Mouse (Mus musculus): ENCODE data around the gene Ror2. TPM values are rescaled to one million over a fixed set of nuclear protein-coding genes. Genes with fewer than 3 reads are reported as not detected.
A peak's percentile ranks its signal among the peaks of the same experiment; 100 is the strongest.

Ror2 gene
- polyA plus RNA-seq, 1 experiment from 2014 or later = 10.2 TPM

- Histone ChIP-seq H3K9ac (ENCODE audit: low read depth, low read length) (peak overlapping the region; percentile 62), H3K4me2 (peak overlapping the region; percentile 47), H3K27ac (ENCODE audit: low read depth, low read length) (peak overlapping the region; percentile 86), H3K4me3 (ENCODE audit: low read depth, low read length) (no peak overlapping the region), H3K27me3 (ENCODE audit: control insufficient read depth, insufficient read depth, low read length) (no peaks in the 10 kb centered on the region), H3K9me3 (replicated peaks; ENCODE audit: control insufficient read depth, low read length) (no peaks in the 10 kb centered on the region), H3K36me3 (ENCODE audit: control insufficient read depth, insufficient read depth, low read length) (no peaks in the 10 kb centered on the region), H3K4me1 (ENCODE audit: control insufficient read depth, insufficient read depth, low read length) (peaks cover 65% of the 10 kb centered on the region)
- ATAC-seq (replicated peaks; ENCODE audit: insufficient number of reproducible peaks, low FRiP score, low TSS enrichment) = 0 out of 2 replicates have a peak, but pooled peaks have one; percentile 37
- 11% methylated on average over 18 of the region's 18 CpGs for WGBS (ENCODE audit: insufficient replicate concordance)
Observed at GRCm38 (mm10) chr13:53201628-53202438, 84.1 kb downstream of the Ror2 start.

GRCm38 (mm10) chr13:53200121-53200520 lies 85.8 kb downstream of the Ror2 start:
- no peak overlapping the region for H3K27ac ChIP-seq (ENCODE audit: low read depth, low read length)
- no peak for ATAC-seq (replicated peaks; ENCODE audit: insufficient number of reproducible peaks, low FRiP score, low TSS enrichment)
- no peaks in the 10 kb centered on the region for H3K9me3 ChIP-seq (replicated peaks; ENCODE audit: control insufficient read depth, low read length)
- no peak overlapping the region for H3K4me2 ChIP-seq
- no peaks in the 10 kb centered on the region for H3K36me3 ChIP-seq (ENCODE audit: control insufficient read depth, insufficient read depth, low read length)
- H3K9ac ChIP-seq (ENCODE audit: low read depth, low read length) = no peak overlapping the region
- peaks cover 58% of the 10 kb centered on the region for H3K4me1 ChIP-seq (ENCODE audit: control insufficient read depth, insufficient read depth, low read length)
- no peaks in the 10 kb centered on the region for H3K27me3 ChIP-seq (ENCODE audit: control insufficient read depth, insufficient read depth, low read length)
- WGBS (ENCODE audit: insufficient replicate concordance) = 78% methylated on average over 4 of the region's 4 CpGs
- no peak overlapping the region for H3K4me3 ChIP-seq (ENCODE audit: low read depth, low read length)

GRCm38 (mm10) chr13:53199262-53199661 lies 86.7 kb downstream of the Ror2 start:
- H3K9me3 ChIP-seq (replicated peaks; ENCODE audit: control insufficient read depth, low read length) = no peaks in the 10 kb centered on the region
- WGBS (ENCODE audit: insufficient replicate concordance) = 74% methylated on average over 7 of the region's 7 CpGs
- no peak overlapping the region for H3K9ac ChIP-seq (ENCODE audit: low read depth, low read length)
- no peak overlapping the region for H3K4me2 ChIP-seq
- no peaks in the 10 kb centered on the region for H3K27me3 ChIP-seq (ENCODE audit: control insufficient read depth, insufficient read depth, low read length)
- ATAC-seq (replicated peaks; ENCODE audit: insufficient number of reproducible peaks, low FRiP score, low TSS enrichment) = no peak
- H3K4me3 ChIP-seq (ENCODE audit: low read depth, low read length) = no peak overlapping the region
- no peaks in the 10 kb centered on the region for H3K36me3 ChIP-seq (ENCODE audit: control insufficient read depth, insufficient read depth, low read length)
- H3K27ac ChIP-seq (ENCODE audit: low read depth, low read length) = no peak overlapping the region
- H3K4me1 ChIP-seq (ENCODE audit: control insufficient read depth, insufficient read depth, low read length) = peaks cover 58% of the 10 kb centered on the region

GRCm38 (mm10) chr13:53196690-53197089 lies 89.2 kb downstream of the Ror2 start:
- no peaks in the 10 kb centered on the region for H3K36me3 ChIP-seq (ENCODE audit: control insufficient read depth, insufficient read depth, low read length)
- no peak overlapping the region for H3K4me2 ChIP-seq
- no peaks in the 10 kb centered on the region for H3K27me3 ChIP-seq (ENCODE audit: control insufficient read depth, insufficient read depth, low read length)
- no peak overlapping the region for H3K27ac ChIP-seq (ENCODE audit: low read depth, low read length)
- H3K4me3 ChIP-seq (ENCODE audit: low read depth, low read length) = no peak overlapping the region
- ATAC-seq (replicated peaks; ENCODE audit: insufficient number of reproducible peaks, low FRiP score, low TSS enrichment) = no peak
- no peaks in the 10 kb centered on the region for H3K9me3 ChIP-seq (replicated peaks; ENCODE audit: control insufficient read depth, low read length)
- peaks cover 57% of the 10 kb centered on the region for H3K4me1 ChIP-seq (ENCODE audit: control insufficient read depth, insufficient read depth, low read length)
- WGBS (ENCODE audit: insufficient replicate concordance) = 71% methylated on average over 7 of the region's 7 CpGs
- no peak overlapping the region for H3K9ac ChIP-seq (ENCODE audit: low read depth, low read length)

- WGBS (ENCODE audit: insufficient replicate concordance) = 82% methylated on average over 6 of the region's 6 CpGs
- H3K4me2 ChIP-seq = no peak overlapping the region
- H3K9ac ChIP-seq (ENCODE audit: low read depth, low read length) = no peak overlapping the region
- H3K4me1 ChIP-seq (ENCODE audit: control insufficient read depth, insufficient read depth, low read length) = peaks cover 56% of the 10 kb centered on the region
- H3K27ac ChIP-seq (ENCODE audit: low read depth, low read length) = no peak overlapping the region
- no peaks in the 10 kb centered on the region for H3K27me3 ChIP-seq (ENCODE audit: control insufficient read depth, insufficient read depth, low read length)
- ATAC-seq (replicated peaks; ENCODE audit: insufficient number of reproducible peaks, low FRiP score, low TSS enrichment) = no peak
- H3K36me3 ChIP-seq (ENCODE audit: control insufficient read depth, insufficient read depth, low read length) = no peaks in the 10 kb centered on the region
- no peak overlapping the region for H3K4me3 ChIP-seq (ENCODE audit: low read depth, low read length)
- H3K9me3 ChIP-seq (replicated peaks; ENCODE audit: control insufficient read depth, low read length) = no peaks in the 10 kb centered on the region
Observed at GRCm38 (mm10) chr13:53195951-53196677, 89.8 kb downstream of the Ror2 start.

GRCm38 (mm10) chr13:53194306-53194705 lies 91.6 kb downstream of the Ror2 start:
- no peak for ATAC-seq (replicated peaks; ENCODE audit: insufficient number of reproducible peaks, low FRiP score, low TSS enrichment)
- WGBS (ENCODE audit: insufficient replicate concordance) = 81% methylated on average over 15 of the region's 15 CpGs
- H3K4me2 ChIP-seq = no peak overlapping the region
- H3K36me3 ChIP-seq (ENCODE audit: control insufficient read depth, insufficient read depth, low read length) = no peaks in the 10 kb centered on the region
- H3K4me1 ChIP-seq (ENCODE audit: control insufficient read depth, insufficient read depth, low read length) = peaks cover 50% of the 10 kb centered on the region
- peak overlapping the region; percentile 32 for H3K27ac ChIP-seq (ENCODE audit: low read depth, low read length)
- no peak overlapping the region for H3K9ac ChIP-seq (ENCODE audit: low read depth, low read length)
- no peaks in the 10 kb centered on the region for H3K27me3 ChIP-seq (ENCODE audit: control insufficient read depth, insufficient read depth, low read length)
- H3K9me3 ChIP-seq (replicated peaks; ENCODE audit: control insufficient read depth, low read length) = no peaks in the 10 kb centered on the region
- no peak overlapping the region for H3K4me3 ChIP-seq (ENCODE audit: low read depth, low read length)

- H3K9ac ChIP-seq (ENCODE audit: low read depth, low read length) = no peak overlapping the region
- H3K4me2 ChIP-seq = peak overlapping the region; percentile 9; the same call in 1 of the 2 replicates
- H3K4me1 ChIP-seq (ENCODE audit: control insufficient read depth, insufficient read depth, low read length) = peaks cover 50% of the 10 kb centered on the region
- 33% methylated on average over 6 of the region's 6 CpGs for WGBS (ENCODE audit: insufficient replicate concordance)
- H3K27me3 ChIP-seq (ENCODE audit: control insufficient read depth, insufficient read depth, low read length) = no peaks in the 10 kb centered on the region
- no peaks in the 10 kb centered on the region for H3K9me3 ChIP-seq (replicated peaks; ENCODE audit: control insufficient read depth, low read length)
- H3K4me3 ChIP-seq (ENCODE audit: low read depth, low read length) = no peak overlapping the region
- H3K27ac ChIP-seq (ENCODE audit: low read depth, low read length) = peak overlapping the region; percentile 32; the same call in 1 of the 2 replicates
- no peak for ATAC-seq (replicated peaks; ENCODE audit: insufficient number of reproducible peaks, low FRiP score, low TSS enrichment)
- no peaks in the 10 kb centered on the region for H3K36me3 ChIP-seq (ENCODE audit: control insufficient read depth, insufficient read depth, low read length)
Observed at GRCm38 (mm10) chr13:53193713-53194112, 92.2 kb downstream of the Ror2 start.

GRCm38 (mm10) chr13:53192286-53192685 lies 93.6 kb downstream of the Ror2 start:
- H3K9me3 ChIP-seq (replicated peaks; ENCODE audit: control insufficient read depth, low read length) = no peaks in the 10 kb centered on the region
- peaks cover 47% of the 10 kb centered on the region for H3K4me1 ChIP-seq (ENCODE audit: control insufficient read depth, insufficient read depth, low read length)
- no peak overlapping the region for H3K4me2 ChIP-seq
- H3K27me3 ChIP-seq (ENCODE audit: control insufficient read depth, insufficient read depth, low read length) = no peaks in the 10 kb centered on the region
- no peak overlapping the region for H3K27ac ChIP-seq (ENCODE audit: low read depth, low read length)
- WGBS (ENCODE audit: insufficient replicate concordance) = 77% methylated on average over 6 of the region's 6 CpGs
- no peak overlapping the region for H3K9ac ChIP-seq (ENCODE audit: low read depth, low read length)
- H3K36me3 ChIP-seq (ENCODE audit: control insufficient read depth, insufficient read depth, low read length) = no peaks in the 10 kb centered on the region
- ATAC-seq (replicated peaks; ENCODE audit: insufficient number of reproducible peaks, low FRiP score, low TSS enrichment) = no peak
- no peak overlapping the region for H3K4me3 ChIP-seq (ENCODE audit: low read depth, low read length)

All from heart, embryonic 11.5 days (tissue).